Mouse (Mus musculus) ovary, postnatal 10 days (tissue): ENCODE data around the gene Rcan1.

ENCODE experiments used
- DNase-seq: peaks from one replicate; pipeline ENCODE4 v3.0.0; 2022; ENCODE audit warnings: low spot score

Rcan1 gene

DNA sequence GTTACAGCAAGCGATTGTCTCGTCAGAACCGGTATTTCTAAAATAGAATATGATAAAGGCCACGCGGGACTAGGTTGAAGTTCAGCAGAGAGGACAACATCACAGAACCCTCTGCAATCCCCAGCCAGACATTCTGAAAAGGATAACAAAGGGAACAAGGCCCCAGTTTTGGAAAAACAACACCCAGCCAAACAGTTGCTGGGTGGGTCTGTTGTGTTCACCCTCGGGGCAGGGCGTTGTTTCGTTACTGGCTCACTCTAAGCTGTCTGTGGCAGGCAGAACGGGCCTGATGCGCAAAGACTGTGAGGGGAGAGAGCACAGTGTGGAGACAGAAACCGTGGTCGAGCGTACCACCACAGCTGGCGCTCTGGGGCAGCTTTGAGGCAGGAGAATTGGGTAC, 2.2 kb downstream of the Rcan1 start:
- DNase-seq: no peak

DNA sequence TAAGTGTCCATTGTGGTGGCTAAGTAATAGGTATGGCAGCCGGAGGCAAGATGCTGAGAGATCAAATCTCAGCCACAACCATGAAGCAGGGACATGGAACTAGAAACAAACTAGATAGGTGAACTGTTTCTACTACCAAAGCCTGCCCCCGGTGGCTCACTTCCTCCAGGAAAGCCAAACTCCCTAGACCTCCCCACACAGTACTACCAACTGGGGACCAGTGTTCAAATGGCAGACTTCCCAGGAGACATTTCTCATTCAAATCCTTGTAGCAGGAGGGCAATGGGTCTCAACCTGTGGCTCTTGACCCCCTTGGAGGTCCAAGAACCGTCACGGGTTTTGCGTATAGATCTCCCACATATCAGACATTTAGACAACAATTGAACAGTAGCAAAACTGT, 3.6 kb downstream of the Rcan1 start:
- no peak for DNase-seq

DNA sequence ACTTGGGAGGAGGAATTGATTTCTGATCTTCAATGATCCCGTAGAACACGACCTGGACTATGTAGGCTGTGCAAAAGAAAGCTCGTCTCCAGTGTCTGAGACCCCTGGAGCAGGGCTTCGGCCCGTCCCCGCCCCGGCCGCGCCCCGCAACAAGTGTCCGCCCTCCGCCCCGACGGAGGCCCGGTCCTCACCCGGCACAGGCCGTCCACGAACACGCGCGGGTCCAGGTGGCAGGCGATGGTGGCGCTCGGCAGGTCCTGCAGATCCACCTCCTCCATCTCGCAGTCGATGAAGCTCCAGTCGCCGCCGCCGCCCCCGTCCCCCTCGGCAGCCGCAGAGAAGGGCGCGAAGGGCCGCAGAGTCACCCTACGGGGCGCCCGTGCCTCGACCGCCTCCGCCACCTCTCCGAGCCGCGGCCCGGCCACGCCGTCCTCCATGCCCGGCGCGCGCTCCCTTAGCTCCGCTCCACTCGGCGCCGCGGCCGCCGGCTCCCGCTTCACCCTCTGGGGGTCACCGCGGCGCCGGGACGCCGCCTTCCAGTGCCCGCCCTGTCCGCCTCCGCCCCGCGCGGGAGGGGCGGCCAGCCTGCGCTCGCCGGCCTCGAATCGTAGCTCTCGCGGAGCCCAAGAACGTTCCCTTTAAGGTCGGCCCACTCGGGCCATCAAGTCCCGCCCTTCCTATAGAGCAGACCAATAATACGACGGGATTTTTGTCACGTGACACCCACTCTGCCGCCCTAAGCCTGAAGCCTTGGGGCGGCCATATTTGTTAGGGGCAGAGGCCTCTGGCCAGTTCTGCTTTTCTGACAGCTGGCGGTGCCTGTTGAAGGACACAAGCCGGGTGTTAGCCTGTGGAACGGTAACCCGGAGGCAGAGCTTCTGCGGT, 4.8 kb downstream of the Rcan1 start:
- DNase-seq: peak; percentile 84

DNA sequence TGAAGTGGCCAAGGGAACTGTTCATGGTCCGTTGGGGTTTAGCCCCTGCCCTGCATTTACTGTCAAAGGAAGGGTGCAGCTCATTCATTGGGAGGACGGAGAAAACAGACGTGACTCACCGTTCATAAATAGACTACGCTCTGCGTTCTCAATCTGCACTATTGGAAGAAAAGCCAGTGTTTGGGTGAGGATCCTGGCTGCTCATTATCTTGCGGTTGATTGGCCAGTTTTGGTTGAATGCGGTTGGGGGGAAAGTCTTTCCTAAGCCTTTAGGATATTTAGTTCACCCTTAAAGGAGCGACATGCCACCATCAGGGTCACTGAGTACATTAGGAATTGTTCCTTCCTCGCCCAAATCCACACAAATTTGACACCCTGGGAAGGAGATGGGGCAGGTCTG, 5.4 kb downstream of the Rcan1 start:
- DNase-seq: no peak

DNA sequence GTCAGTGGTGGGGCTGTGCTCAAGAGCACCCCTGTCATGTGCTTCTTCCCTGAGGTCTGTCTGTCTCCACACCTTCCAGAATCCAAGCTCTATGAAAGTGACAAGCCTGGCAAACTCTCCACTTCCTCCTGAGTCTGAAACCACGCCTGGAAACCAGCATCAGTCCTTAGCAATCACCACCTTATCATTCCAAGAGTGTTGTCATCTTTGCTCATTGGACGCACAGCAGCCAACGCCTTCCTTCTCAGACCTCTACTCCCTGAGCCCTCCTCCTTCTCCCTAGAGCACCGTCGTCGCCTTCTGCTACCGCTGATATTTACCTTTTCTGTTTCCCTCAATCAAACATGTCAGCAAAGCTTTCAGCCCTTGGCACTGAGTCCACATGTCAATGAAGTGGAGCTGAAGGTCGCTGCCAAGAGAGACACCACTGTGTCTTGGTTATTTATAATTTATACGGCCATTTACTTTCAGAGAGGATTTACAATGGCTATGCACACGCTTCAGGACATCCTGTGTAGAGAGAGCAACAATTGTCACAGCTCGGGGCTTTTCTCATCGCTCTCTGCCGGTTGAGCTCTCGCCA, 6.2 kb downstream of the Rcan1 start:
- no peak for DNase-seq

DNA sequence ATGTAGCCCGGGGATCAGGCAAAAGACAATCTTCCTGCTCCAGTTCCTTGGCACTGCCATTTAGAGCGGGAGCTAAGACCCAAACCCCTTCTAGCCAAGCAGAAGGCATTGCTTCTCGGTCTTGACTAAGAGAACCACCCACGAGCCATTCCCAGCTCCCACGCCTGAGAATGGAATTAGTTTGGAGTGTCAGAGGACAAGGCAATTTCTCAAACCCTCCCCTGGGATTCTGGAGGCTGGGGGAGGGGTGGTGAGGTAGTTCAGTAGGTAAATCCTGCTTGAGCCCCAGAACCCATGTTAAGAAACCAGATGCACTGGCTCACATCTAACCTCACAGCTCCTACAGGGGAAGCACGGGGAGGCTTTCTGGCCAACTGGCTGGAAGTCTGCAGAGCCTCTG, 9.3 kb downstream of the Rcan1 start:
- no peak for DNase-seq

DNA sequence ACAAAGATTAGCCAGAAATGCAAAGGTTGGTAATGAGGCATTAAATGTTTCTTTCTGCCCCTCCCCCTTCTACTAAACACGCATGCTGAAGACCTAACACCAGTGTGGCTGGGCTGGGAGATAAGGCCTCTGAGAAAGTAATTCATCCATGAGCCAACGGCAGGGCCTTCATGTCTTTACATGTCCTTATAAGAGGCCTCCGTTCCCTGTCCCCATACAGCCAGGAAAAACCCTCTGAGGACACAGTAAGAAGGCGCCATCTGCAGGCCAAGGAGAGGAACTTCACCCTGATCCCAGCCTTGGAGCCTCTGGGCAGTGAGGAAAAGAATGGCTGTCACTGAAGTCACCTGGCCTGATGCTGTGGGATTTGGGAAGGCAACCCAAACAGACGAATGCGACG, 13.1 kb downstream of the Rcan1 start:
- no peak for DNase-seq

DNA sequence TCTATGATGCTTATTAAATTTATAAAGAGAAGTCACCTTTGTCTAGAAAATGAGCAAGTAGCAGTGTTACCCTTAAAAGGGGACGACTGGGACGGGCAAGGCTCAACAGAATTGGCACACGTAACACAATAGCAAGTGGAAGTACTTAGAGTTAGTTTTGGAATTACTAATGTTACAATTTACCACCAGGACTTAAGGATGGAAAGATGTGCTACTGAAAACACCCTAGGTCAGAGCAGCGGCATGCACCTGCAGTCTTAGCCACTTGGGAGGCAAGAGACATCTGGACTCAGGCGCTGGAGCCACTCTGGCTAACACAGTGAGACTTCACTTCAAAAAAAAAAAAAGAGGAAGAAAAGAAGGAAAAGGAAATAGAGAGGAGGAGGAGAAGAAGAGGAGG, 14.7 kb downstream of the Rcan1 start:
- DNase-seq: no peak

DNA sequence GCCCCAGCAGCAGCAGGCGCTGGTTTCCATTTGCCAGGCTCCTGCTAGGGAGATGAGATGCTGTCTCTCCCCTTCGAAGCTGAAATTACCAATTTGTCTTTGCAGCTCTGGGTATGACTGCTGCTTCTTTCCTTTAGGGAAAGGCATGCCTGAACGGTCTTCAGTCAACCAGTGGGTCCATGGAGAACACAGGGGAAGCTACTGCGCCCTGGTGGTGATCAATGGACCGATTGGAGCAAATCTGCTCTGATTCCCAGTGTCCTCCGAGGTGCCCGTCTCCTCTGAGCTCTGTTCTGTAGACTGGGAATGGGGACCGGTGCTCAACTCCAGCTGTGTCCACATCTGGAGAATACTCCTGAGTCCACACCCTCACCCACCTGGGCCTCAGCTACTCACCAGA, 15.2 kb downstream of the Rcan1 start:
- DNase-seq: no peak

DNA sequence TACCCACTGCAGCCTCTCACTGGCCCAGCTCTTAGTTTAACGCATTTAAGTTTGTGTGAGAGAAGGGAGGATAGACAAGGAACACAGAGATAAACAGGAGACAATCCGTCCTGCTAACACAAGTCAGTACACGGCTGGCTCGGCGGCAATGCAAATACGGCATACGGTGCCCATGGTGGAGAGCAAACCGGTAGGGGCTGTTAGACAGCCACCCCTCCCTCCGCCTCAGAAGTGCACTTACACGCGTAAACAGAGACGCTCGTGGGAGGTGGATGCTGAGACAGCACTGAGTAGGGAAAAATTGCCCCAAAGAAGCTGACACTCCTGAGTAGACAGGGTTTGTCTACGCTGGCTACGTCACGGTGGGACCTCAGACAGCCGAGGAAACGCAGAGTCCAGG, 16.2 kb downstream of the Rcan1 start:
- DNase-seq: no peak

DNA sequence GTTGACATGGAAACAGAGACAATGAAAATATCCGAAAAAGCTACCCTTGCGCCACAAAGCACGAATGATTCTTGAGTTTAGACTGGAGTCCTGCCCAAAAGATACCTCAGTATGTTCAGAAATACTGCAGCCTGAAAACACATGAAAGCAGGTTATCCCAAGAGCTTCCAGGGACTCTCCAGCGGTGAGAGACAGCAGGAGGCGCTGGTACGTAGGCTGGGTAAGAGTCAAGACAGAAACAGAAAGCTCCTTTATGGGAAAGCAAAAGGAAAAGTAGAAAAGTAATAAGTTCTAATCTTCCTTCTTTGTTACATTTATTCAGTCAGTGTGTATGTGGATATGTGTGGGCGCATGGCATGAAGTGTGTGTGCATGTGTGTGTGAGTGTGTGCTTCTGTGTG, 16.7 kb downstream of the Rcan1 start:
- no peak for DNase-seq

DNA sequence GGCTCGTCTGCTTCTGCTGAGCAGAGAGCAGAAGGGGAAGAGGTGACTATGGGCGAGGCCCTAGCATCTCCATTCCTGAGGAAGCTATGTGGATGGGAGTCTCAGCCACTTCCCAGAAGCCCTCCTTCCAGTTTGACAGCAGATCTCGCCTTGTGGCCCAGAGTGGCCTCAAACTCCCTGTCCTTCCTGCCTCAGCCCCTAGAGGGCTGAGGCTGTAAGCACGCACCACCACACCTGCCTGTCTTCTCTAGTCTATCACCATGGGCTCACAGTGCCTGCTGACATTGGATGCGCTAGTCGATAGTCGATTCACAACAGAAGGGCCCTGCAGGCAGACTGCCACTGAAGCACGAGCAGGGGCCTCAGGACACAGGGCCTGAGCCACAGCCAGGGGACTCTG, 18.1 kb downstream of the Rcan1 start:
- no peak for DNase-seq

DNA sequence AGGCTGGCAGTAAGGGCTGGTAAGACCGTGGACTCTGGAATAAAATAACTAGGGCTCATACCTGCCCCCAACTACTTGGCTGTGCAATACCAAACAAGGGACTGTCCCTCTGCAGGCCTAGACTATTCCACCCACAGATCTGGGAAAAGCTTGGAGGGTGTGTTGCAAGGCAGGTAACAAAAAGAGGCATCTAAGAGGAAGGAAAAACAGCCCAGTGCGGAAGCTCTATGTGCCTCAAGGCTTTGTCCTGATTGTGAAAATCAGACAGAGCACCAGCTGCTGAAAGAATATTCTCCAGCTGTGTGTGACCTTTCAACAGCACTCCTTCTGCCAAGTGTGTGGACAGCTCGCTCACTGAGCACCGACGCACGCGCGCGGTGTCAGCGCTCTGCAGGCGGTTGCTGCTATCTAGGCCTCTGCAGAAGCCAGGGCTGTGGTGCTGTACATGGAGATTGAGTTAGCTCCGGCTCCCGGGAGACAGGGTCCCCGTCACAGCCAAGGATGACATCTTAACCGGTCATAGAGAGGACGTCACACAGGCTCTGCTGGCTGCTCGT, 19.1 kb downstream of the Rcan1 start:
- no peak for DNase-seq

DNA sequence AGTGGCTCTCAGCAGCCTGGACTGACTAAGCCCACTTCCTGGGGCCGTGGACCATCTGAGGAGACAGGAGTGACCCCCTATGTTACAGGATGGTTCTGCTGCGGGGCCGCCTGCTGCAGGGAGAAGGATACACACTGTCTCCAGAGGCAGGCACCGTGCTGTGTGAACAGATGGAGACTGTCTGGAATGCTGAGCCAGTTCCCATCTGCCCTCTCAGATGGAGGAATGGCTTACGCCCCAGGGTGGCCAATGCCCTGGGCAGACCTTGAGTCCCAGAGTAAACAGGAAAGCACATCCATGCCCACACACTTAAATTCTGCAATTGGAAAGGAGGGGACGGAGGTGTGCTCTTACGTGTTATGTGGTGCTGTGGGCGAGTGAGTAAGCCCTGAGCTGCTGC, 20.3 kb downstream of the Rcan1 start:
- no peak for DNase-seq

DNA sequence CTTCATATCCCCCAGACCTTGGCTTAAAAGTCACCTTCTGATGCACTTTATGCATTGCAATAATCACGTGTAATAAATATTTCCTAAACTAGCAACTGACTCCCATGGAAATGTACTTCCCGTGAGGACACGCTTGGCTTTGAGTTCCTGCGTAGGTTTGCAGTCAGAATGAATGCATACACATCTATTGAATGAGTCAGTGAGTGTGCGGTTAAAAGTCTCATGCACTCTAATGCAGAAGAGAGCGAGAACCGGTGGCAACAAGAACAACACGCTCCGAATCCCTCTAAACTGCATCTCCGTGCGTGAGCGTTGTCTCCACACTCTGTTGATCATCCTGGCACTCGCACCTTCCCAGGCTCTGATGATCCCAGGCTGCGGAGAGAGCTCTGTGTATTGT, 21.6 kb downstream of the Rcan1 start:
- no peak for DNase-seq

DNA sequence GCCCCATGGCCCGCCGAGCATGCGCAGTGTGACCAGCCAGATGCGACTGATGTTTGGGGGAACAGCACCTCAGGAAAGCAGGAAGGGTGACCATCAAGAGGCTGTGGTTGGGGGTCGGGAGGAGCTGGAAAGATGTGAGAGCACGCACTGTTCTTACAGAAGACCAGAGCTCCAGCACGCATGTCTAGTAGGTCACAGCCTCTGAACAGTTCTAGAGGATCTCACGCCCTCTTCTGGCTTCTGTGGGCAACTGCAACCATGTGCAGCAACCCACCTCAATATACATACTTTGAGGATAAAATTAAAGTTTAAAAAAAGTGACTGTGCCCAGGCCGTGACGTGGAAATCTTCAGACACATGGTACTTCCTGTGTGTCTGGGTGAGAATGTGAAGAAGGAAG, 25.3 kb downstream of the Rcan1 start:
- DNase-seq: no peak

DNA sequence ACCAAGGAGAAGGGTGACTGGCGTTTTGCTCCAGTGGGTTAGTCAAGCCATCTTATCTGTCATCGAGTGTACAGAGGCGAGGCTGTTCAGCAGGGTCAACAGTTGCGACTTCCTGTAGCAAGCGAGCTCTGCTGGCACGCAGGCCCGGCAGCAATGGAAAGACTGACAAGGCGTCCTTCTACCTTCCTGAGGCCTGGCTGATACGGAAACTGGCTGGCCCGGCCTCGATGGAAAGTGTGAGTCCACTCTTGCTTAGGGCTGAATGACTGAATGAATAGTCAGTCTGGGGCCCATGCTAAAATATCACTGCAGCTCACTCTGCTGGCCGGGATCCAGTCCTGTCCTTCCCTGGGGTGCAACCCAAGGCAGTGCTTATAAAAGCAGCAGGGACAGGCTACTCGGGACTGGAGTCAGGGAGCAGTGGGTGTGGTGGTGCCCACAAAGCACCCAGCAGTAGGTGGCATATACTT, 27.0 kb downstream of the Rcan1 start:
- no peak for DNase-seq

DNA sequence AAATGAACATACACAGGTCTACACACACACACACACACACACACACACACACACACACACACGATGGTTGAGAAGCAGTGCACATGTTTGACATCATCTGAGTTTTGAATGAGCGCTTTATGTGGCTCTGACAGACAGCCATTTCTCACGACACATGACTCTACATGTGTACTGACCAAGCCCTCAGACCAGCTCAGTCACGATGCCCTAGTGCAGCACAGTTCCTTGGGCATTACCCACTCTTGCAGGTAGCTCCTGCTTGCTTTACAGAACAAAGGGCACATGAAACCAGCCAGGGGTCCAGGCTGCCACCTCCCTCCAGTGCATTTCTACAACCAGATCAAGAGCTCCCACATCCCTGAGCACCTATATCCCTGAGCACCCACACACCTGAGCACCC, 27.7 kb downstream of the Rcan1 start:
- DNase-seq: no peak

DNA sequence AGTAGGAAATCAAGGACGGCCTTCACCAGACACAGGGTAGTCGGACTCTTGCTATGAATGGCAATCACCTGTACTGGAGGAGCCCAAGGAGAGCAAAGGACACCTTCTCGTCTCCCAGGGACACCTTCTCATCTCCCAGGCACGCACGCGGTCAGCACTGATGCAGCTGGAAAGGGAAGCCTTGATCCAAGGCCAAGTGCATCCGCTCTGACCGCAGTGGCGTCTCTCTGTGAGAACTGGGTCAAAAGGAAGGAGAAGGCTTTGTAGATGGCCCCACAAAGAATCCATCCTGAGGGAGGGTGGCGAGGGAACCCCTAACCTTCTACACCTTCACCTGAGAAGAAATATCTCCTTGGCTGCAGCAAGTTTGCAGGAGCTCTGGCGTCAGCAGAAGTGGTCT, 28.5 kb downstream of the Rcan1 start:
- no peak for DNase-seq

DNA sequence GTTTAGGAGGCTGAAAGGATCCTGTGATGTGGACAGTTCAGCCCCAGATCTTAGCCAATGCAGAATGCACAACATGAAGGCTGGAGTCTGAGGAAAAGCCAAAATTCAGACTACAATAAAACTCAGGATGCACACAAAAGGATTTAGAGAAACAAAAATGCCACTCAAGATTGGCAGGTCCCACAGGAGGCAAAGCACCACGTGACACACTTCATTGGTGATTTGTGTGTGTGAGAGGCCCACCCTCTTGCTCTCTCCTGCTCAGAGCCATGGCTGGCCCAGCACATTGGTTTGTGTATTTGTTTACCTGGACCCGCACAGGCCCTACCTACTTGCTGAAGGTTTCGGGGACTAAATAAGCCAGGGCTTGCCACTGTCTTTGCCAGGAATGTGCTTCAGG, 29.5 kb downstream of the Rcan1 start:
- DNase-seq: no peak

DNA sequence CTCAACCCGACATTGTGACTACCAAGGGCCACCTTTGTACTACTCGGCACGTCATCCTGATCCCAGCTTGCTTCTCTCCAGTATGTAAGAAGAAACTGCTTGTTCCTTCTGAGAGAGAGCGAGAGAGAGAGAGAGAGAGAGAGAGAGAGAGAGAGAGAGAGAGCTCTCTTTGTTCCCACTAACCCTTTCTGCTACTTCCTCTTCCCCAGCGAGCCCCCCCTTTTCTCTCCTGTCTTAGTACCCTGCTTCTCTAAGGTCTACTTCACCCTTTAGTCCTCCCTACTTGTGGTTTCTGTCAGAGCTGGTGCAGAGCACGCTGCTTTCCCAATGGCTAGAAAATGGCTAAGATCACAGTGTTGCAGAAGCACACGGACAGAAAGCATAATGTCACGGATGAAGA, 30.4 kb downstream of the Rcan1 start:
- DNase-seq: no peak

DNA sequence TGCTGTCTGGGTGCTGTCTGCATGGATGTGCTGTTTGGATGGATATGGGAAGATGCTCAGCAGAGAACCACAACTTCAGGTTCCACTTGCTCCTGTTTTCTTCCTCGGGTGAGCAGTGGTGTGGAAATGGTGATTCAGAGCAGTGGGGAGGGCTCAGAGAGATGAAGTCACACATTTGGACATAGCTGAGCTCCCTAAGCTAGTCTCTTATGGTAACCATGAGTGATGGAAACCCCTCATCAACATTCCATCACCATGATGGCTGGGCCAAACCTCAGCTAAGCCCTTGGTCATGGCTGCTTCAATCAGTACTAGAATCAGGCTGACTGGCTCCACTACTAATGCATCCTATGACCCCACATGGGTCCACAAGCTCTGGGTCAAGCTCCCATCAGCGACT, 30.9 kb downstream of the Rcan1 start:
- no peak for DNase-seq

DNA sequence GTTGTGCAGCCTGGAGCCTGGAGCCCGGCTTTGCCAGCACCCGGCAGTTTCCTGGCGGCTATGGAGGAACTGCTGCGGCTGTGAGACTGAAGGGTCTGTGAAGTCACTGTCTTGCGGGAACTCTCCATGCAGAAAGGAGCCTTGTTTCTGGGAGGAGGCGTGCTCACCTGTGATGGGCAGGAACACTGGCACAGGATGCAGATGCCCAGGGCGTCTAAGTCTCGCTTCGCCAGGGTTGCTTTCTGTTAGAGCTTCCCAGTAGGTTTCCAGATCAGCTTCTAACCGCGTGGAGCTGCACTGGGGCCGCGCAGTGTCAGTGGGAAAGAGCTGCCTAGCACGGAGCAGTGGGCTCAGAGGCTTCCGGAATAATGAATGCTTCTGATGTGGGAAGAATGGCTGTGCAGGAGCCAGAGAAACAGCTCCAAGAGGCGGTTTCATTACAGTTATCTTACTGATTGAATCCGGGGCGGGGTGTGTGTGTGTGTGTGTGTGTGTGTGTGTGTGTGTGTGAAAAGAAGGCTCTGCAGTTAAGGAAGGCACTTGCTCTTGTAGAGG, 35.2 kb downstream of the Rcan1 start:
- no peak for DNase-seq
